Mouse (Mus musculus) WW6 (cell line): ENCODE measurements around the gene Riok2.

ENCODE experiments used
- DNase-seq: peaks from one replicate; pipeline ENCODE4 v3.0.0-alpha.2; 2013; ENCODE audit warnings: low read depth, low spot score

Riok2 gene

DNA sequence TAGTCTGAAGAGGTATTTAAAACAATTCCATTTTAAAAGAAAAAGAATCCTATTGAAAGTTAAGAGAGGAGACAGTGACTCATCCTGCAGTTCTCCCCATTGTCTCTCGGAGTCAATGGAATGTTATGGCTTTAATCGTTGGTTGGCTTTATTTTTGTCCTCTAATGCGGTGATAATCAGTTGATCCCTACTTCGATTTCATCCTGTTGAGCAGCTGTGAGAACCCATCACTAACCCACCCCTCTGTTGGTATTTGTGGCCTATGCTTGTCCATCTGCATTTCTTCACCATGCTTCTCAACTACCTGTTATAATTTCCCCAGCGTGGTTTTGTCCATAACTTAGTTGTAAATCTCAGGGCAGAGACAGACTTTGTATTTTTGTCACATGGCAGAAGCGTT is 34.0 kb downstream of the Riok2 start:
- DNase-seq: no peak

DNA sequence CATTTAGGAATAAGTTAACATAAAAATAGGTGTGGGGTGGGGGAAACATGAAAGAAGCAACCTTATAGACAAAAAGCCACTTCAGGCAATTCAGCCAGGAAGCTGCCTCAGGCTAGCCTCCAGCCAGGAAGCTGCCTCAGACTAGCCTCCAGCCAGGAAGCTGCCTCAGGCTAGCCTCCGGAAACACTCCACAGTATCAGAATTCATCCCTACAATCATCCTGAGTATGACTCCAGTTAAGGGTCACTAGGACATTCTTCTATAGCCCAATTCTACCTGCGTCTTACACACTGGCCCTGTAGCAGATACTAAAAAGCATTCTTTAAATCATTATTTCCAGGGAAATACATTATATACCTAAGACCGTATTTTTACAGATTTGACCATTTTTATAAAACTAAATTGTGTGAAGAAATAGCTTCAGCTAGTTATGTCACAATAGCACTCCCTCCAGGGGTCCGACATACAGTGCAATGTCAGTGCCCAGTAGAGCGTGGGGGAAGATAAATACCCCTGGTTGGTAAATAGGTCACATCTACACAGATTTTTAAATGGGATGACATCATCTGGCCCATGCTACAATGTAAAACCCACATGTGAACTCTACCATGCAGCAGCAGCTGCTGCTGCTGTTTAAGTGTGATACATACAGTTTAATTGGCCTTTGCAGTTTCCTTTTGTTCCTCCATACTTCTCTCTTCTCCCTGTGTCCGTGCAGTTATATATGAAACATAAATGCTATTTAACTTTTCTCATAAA is 34.8 kb downstream of the Riok2 start:
- DNase-seq: no peak

- no peak for DNase-seq
These were observed 35.5 kb downstream of the Riok2 start for GRCm38 (mm10) chr17:17409601-17410000.

- no peak for DNase-seq
These were observed 37.3 kb downstream of the Riok2 start for GRCm38 (mm10) chr17:17411443-17411842.

GRCm38 (mm10) chr17:17412176-17412575 is 38.1 kb downstream of the Riok2 start:
- no peak for DNase-seq

DNA sequence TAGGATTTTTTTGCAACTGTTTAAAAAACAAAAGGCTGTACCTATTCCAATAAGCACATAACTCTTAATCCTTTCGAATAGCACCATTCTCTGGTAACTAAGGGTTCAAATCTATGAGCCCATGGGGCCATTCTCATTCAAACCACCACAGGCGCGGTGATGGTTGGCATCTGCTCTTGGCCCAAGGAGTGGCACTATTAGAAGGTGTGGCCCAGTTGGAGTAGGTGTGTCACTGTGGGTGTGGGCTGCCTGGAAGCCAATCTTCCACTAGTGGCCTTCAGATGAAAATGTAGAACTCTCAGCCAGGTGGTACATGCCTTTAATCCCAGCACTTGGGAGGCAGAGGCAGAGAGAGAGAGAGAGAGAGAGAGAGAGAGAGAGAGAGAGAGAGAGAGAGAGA is 40.1 kb downstream of the Riok2 start:
- DNase-seq: no peak

DNA sequence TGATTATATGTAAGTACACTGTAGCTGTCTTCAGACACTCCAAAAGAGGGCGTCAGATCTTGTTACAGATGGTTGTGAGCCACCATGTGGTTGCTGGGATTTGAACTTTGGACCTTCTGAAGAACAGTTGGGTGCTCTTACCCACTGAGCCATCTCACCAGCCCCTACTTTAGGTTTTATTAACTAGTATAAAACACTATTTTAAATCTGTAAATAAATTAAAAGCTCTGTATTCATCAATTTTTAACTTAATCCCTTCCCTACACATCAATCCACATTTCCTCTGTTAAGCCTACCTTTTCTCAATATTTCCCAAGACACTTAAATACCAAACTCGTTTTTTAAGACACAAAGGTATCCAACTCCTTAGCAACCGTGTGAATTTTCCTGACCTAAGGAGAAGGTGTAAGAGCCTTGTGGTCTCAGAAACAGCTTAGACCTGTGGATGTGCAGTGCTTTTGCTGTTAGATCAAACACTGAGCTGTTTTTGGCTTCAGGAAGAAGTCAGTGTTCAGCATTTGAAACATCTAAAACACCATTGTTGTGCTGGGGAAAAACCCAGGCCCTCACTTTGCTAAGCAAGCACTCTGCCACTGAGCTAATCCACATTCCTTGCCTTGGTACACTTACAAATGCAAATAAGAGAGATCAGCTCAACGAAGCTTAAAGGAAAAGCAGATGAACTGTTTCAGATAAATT is 50.6 kb downstream of the Riok2 start:
- DNase-seq: no peak

- DNase-seq: no peak
These were observed 51.3 kb downstream of the Riok2 start for GRCm38 (mm10) chr17:17425308-17425813.

GRCm38 (mm10) chr17:17425906-17426305 is 51.8 kb downstream of the Riok2 start:
- no peak for DNase-seq

- DNase-seq: no peak
These were observed 54.8 kb downstream of the Riok2 start for GRCm38 (mm10) chr17:17428888-17429287.

GRCm38 (mm10) chr17:17433679-17434078 is 59.6 kb downstream of the Riok2 start:
- DNase-seq: no peak

DNA sequence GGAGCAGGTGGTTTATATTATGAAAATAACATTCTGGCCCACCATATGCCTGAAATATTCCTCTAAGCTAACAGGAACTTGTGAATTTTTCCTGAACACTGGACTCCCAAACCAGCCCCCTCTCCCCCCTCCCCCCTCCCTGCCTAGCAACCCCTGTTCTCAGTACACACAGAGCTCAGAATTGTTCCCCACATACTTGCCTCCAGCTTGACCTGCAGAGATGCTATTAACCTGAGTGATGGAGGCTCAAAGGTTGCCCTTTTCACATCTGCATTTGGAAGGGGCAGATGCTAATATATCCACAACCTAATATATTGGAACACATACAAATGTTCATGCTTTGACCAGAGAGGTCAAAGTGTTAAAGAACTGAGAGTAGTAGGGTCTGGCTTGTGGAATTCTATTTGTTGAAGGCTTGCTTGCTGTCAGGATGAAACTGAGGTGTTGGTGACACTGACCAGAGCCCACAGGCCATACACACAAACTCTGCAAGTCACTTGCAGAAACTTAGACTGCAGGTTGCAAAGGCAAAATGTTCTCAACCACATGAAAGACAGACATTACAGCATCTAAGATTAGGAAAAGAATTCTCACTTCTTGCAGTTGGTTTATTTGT is 64.6 kb downstream of the Riok2 start:
- no peak for DNase-seq

DNA sequence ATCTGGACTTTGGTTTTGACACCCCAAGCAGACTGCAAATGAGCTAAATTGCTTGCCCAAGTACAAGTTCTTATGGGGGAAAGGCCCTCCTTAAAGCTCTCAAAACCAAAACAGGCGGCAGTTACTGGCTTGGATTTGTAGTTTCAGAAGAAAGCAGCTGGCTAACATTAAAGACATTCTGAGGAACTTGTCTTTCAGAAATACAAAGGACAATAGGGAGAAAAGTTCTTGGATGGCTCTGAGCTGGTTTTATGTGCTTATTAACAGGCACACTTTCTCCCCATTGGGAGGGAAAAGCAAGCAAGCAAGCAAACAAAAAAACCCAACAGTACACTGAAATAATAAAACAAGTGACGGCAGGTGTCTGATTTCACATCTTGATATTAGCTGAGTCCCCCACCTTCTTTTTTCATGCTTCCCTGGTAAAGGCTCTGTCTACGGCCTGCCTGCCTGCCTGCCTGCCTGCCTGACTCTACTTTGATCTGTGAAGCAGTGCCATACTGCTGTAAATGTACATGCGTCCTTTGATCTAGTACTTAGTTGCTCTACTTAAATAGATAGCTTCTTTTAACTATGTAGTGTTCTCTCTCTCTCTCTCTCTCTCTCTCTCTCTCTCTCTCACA is 67.9 kb downstream of the Riok2 start:
- DNase-seq: no peak

DNA sequence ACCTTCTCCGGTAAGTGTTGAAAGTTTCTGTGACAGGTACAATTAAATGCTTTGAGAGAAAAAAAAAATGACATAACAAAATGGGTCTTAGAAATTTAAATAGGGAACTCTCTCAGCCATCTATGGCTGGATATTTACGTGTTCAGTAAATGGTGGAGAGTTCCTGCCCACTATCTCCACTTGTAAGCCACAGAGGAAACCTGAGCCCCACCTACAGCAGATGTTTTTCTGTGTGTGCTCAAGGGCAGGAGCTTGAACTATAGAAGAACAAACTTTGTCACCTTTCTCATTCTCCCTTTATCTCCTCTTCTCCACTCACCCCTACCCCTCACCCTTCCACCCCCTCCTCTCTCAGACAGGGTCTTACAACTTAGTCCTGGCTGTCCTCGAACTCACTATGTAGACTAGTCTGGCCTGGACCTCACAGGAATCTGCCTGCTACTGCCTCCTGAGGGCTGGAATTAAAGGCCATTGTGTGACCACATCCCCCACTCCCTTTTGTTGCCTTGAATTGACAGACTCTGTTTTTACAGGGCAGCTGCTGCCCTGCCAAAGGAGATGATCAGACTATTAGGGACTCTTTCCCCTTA is 70.3 kb downstream of the Riok2 start:
- no peak for DNase-seq
